Mouse (Mus musculus) MEL (cell line): ENCODE measurements at regions not wholly inside any gene's neighbourhood (a gene's known extent, or its start where the extent isn't known, plus 50 kb on each side); places are given as distances from the start of the nearest gene placed in this dataset.

ENCODE experiments used
- DNase-seq: peaks from one replicate; pipeline ENCODE4 v3.0.0; 2011; ENCODE audit warnings: low read depth, low spot score
- H3K27ac ChIP-seq: 2 replicates; pipeline ENCODE4 v1.5.1; 2012; ENCODE audit warnings: low read depth, mild to moderate bottlenecking, control low read depth, low read length, moderate library complexity; ENCODE audit not compliant: control insufficient read depth
- H3K27me3 ChIP-seq, 2 experiments: fragments of 150-350 bp in 1 of 2; sonication (generic) in 1 of 2; 2 replicates each; pipeline ENCODE4 v1.6.1; 2012; ENCODE audit warnings: low read length in 2 of 2, mild to moderate bottlenecking in 2 of 2, improper control_type of control experiment in 1 of 2, moderate library complexity in 1 of 2; ENCODE audit not compliant: insufficient read depth in 2 of 2, control insufficient read depth in 1 of 2
- H3K36me3 ChIP-seq, 2 experiments: 2 replicates each; pipeline ENCODE4 v1.6.1; 2012 to 2014; ENCODE audit warnings: low read length in 2 of 2, improper control_type of control experiment in 1 of 2, inconsistent platforms in 1 of 2, mild to moderate bottlenecking in 1 of 2; ENCODE audit not compliant: insufficient read depth in 2 of 2, control insufficient read depth in 1 of 2
- H3K4me1 ChIP-seq, 2 experiments: fragments of 150-350 bp in 1 of 2; sonication (generic) in 1 of 2; 2 replicates each; pipeline ENCODE4 v1.6.1; 2012; ENCODE audit warnings: low read length in 2 of 2, improper control_type of control experiment in 1 of 2, mild to moderate bottlenecking in 1 of 2; ENCODE audit not compliant: insufficient read depth in 2 of 2, control insufficient read depth in 1 of 2
- H3K4me3 ChIP-seq, 2 experiments: fragments of 150-350 bp in 1 of 2; sonication (generic) in 1 of 2; 2 replicates each; pipeline ENCODE4 v1.5.1; 2012; ENCODE audit warnings: low read depth in 2 of 2, low read length in 2 of 2, mild to moderate bottlenecking in 2 of 2, moderate library complexity in 2 of 2, control low read depth in 1 of 2, improper control_type of control experiment in 1 of 2; ENCODE audit not compliant: control insufficient read depth in 1 of 2, insufficient read depth in 1 of 2
- H3K79me2 ChIP-seq: 2 replicates; pipeline ENCODE4 v1.6.1; 2012; ENCODE audit warnings: mild to moderate bottlenecking, low read length, moderate library complexity; ENCODE audit not compliant: control insufficient read depth, poor library complexity, insufficient read depth
- H3K9ac ChIP-seq: 2 replicates; pipeline ENCODE4 v1.6.1; 2012; ENCODE audit warnings: low read depth, mild to moderate bottlenecking, control low read depth, low read length, moderate library complexity; ENCODE audit not compliant: control insufficient read depth, poor library complexity, severe bottlenecking
- H3K9me3 ChIP-seq: fragments of 150-350 bp; sonication (generic); replicated peaks from 2 replicates; pipeline ENCODE4 v1.6.1; 2012; ENCODE audit warnings: mild to moderate bottlenecking, low read length, improper control_type of control experiment, moderate library complexity; ENCODE audit not compliant: insufficient read depth
- CHD1 ChIP-seq: IDR thresholded peaks from 2 replicates; pipeline ENCODE4 v1.6.1; 2012; ENCODE audit warnings: low read depth, mild to moderate bottlenecking, inconsistent platforms, low read length, improper control_type of control experiment
- CTCF ChIP-seq, 3 experiments: IDR thresholded peaks in 2 of 3; conservative IDR thresholded peaks in 1 of 3; 2 replicates each; pipeline ENCODE4 v1.5.1; 2011 to 2012; ENCODE audit warnings: low read length in 3 of 3, low read depth in 2 of 3, mild to moderate bottlenecking in 2 of 3, improper control_type of control experiment in 1 of 3, inconsistent platforms in 1 of 3, mixed read lengths in 1 of 3, moderate library complexity in 1 of 3; ENCODE audit not compliant: control insufficient read depth in 1 of 3, insufficient read depth in 1 of 3, poor library complexity in 1 of 3, severe bottlenecking in 1 of 3
- E2F4 ChIP-seq: IDR thresholded peaks from 2 replicates; pipeline ENCODE4 v1.6.1; 2011; ENCODE audit warnings: low read depth, low read length, improper control_type of control experiment, borderline replicate concordance
- ELF1 ChIP-seq: IDR thresholded peaks from 2 replicates; pipeline ENCODE4 v1.6.1; 2014; ENCODE audit warnings: low read depth, mild to moderate bottlenecking, inconsistent platforms, low read length, improper control_type of control experiment, moderate library complexity
- EP300 ChIP-seq, 2 experiments: IDR thresholded peaks; 2 replicates each; pipeline ENCODE4 v1.6.1; 2011; ENCODE audit warnings: improper control_type of control experiment in 2 of 2, low read length in 2 of 2, low read depth in 1 of 2, mild to moderate bottlenecking in 1 of 2
- ETS1 ChIP-seq: IDR thresholded peaks from 2 replicates; pipeline ENCODE4 v1.6.1; 2012; ENCODE audit warnings: low read depth, mild to moderate bottlenecking, inconsistent platforms, low read length, improper control_type of control experiment, moderate library complexity
- GATA1 ChIP-seq: IDR thresholded peaks from 2 replicates; pipeline ENCODE4 v1.6.1; 2011; ENCODE audit warnings: low read depth, low read length, improper control_type of control experiment
- HCFC1 ChIP-seq: IDR thresholded peaks from 2 replicates; pipeline ENCODE4 v1.6.1; 2012; ENCODE audit warnings: low read depth, mild to moderate bottlenecking, inconsistent platforms, low read length, improper control_type of control experiment, moderate library complexity
- JUND ChIP-seq: IDR thresholded peaks from 2 replicates; pipeline ENCODE4 v1.6.1; 2011; ENCODE audit warnings: low read depth, mild to moderate bottlenecking, improper control_type of control experiment, low read length
- KAT2A ChIP-seq: conservative IDR thresholded peaks from 2 replicates; pipeline ENCODE4 v1.6.1; 2012; ENCODE audit warnings: low read depth, low read length, improper control_type of control experiment, inconsistent platforms
- MAZ ChIP-seq: IDR thresholded peaks from 2 replicates; pipeline ENCODE4 v1.6.1; 2012; ENCODE audit warnings: low read depth, mild to moderate bottlenecking, inconsistent platforms, low read length, improper control_type of control experiment
- MXI1 ChIP-seq: IDR thresholded peaks from 2 replicates; pipeline ENCODE4 v1.6.1; 2011; ENCODE audit warnings: mild to moderate bottlenecking, low read depth, low read length, improper control_type of control experiment
- MYB ChIP-seq: IDR thresholded peaks from 2 replicates; pipeline ENCODE4 v1.6.1; 2011; ENCODE audit warnings: mild to moderate bottlenecking, low read depth, low read length, improper control_type of control experiment
- MYC ChIP-seq: IDR thresholded peaks from 2 replicates; pipeline ENCODE4 v1.6.1; 2011; ENCODE audit warnings: low read depth, mild to moderate bottlenecking, low read length, improper control_type of control experiment, moderate library complexity
- NRF1 ChIP-seq: IDR thresholded peaks from 2 replicates; pipeline ENCODE4 v1.6.1; 2014; ENCODE audit warnings: low read depth, mild to moderate bottlenecking, inconsistent platforms, low read length, improper control_type of control experiment, moderate library complexity; ENCODE audit not compliant: poor library complexity, insufficient read depth, severe bottlenecking
- POLR2A ChIP-seq, 2 experiments: IDR thresholded peaks; 2 replicates each; pipeline ENCODE4 v1.6.1; 2011 to 2012; ENCODE audit warnings: low read length in 2 of 2, mild to moderate bottlenecking in 2 of 2, control low read depth in 1 of 2, improper control_type of control experiment in 1 of 2, low read depth in 1 of 2, moderate library complexity in 1 of 2; ENCODE audit not compliant: control insufficient read depth in 1 of 2, insufficient read depth in 1 of 2, poor library complexity in 1 of 2
- POLR2AphosphoS5 ChIP-seq: IDR thresholded peaks from 2 replicates; pipeline ENCODE4 v1.6.1; 2012; ENCODE audit warnings: low read depth, borderline replicate concordance, mild to moderate bottlenecking, inconsistent platforms, low read length, moderate library complexity, mixed read lengths
- SIN3A ChIP-seq: IDR thresholded peaks from 2 replicates; pipeline ENCODE4 v1.6.1; 2012; ENCODE audit warnings: low read length, improper control_type of control experiment, inconsistent platforms
- SMC3 ChIP-seq: IDR thresholded peaks from 2 replicates; pipeline ENCODE4 v1.6.1; 2011; ENCODE audit warnings: low read depth, low read length, improper control_type of control experiment
- TAL1 ChIP-seq: IDR thresholded peaks from 2 replicates; pipeline ENCODE4 v1.6.1; 2012; ENCODE audit warnings: mild to moderate bottlenecking, inconsistent platforms, low read length, moderate library complexity, mixed read lengths
- TBP ChIP-seq: IDR thresholded peaks from 2 replicates; pipeline ENCODE4 v1.8.0; 2011; ENCODE audit warnings: low read depth, low read length, improper control_type of control experiment
- USF2 ChIP-seq, 2 experiments: IDR thresholded peaks; 2 replicates each; pipeline ENCODE4 v1.6.1; 2011 to 2012; ENCODE audit warnings: improper control_type of control experiment in 2 of 2, low read length in 2 of 2, borderline replicate concordance in 1 of 2, inconsistent platforms in 1 of 2, low read depth in 1 of 2, mild to moderate bottlenecking in 1 of 2; ENCODE audit not compliant: insufficient read depth in 1 of 2
- ZKSCAN1 ChIP-seq: IDR thresholded peaks from 2 replicates; pipeline ENCODE4 v1.6.1; 2012; ENCODE audit warnings: low read depth, mild to moderate bottlenecking, inconsistent platforms, low read length, improper control_type of control experiment, moderate library complexity
- ZMIZ1 ChIP-seq: IDR thresholded peaks from 2 replicates; pipeline ENCODE4 v1.6.1; 2012; ENCODE audit warnings: low read depth, mild to moderate bottlenecking, inconsistent platforms, low read length, improper control_type of control experiment, moderate library complexity
- ZNF384 ChIP-seq: IDR thresholded peaks from 2 replicates; pipeline ENCODE4 v1.6.1; 2012; ENCODE audit warnings: low read depth, mild to moderate bottlenecking, inconsistent platforms, low read length, improper control_type of control experiment

DNA sequence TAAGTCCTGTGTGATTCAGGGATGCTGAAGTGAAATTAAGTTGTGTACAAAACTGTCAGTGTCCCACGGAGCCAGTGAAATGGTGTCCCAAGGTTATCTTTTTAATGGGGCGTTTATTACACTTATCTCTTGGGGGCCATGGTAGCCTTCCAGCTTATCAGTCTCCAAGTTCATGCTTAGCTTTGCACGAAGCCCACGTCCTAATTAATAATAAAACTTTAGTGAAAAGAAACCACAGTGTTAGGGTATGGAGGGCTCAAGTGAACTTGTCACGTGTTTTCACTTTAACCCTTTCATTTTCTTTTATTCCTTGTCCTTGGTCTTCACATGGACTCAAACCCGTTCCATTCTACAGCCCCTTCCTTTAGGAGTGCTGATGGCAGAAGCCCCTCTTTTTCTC is 105.9 kb downstream of the Fam76b start (continued):
- 0 out of 2 replicates have a peak, but pooled peaks have one; percentile 50 for TF ChIP-seq MXI1
- TF ChIP-seq MYC = 0 out of 2 replicates have a peak, but pooled peaks have one; percentile 19
- TF ChIP-seq KAT2A = no peak
- no peak for TF ChIP-seq TAL1
- no peak for TF ChIP-seq ZMIZ1
- no peak for TF ChIP-seq MYB
- 0 out of 2 replicates have a peak, but pooled peaks have one; percentile 6 for TF ChIP-seq SMC3
- TF ChIP-seq ETS1 = peak; percentile 63; the same call in 1 of the 2 replicates
- TF ChIP-seq ZNF384 = no peak
- no peak for TF ChIP-seq JUND
- TF ChIP-seq NRF1 = no peak
- no peak for TF ChIP-seq CHD1
- peak; percentile 94 for TF ChIP-seq GATA1

DNA sequence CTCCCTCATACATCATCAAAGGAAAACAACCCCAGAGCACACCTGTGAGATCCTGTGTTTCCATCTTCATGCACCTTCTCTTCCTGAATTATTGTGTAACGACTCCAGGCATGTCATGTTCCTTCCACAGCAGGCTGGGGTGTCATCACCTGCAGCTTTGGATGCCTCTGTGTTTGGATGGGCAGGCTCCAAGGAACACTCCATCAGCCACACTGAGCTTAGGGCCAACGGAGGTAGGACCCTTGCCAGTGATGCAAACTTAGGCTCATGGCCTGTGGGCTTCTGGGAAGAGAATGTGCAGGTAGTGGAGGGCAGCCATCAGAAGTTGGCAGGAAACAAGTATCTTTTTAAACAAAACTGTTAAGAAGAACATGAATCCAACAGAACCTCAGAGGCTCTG is 109.8 kb downstream of the Fam76b start:
- Histone ChIP-seq H3K9ac (no peak overlapping the region), H3K27ac (no peak overlapping the region), H3K36me3 (peaks cover 0 to 10% of the 10 kb centered on the region in 2 experiments; a peak in 2 of 4 replicates), H3K4me3 (no peak overlapping the region), H3K79me2 (no peaks in the 10 kb centered on the region), H3K4me1 (peaks cover 3 to 4% of the 10 kb centered on the region in 2 experiments; a peak in 2 of 4 replicates), H3K9me3 (no peaks in the 10 kb centered on the region), H3K27me3 (peaks cover 0 to 1% of the 10 kb centered on the region in 2 experiments; a peak in 1 of 4 replicates)
- DNase-seq = no peak
- TF ChIP-seq E2F4 = no peak
- no peak for TF ChIP-seq SIN3A
- TF ChIP-seq POLR2AphosphoS5 = no peak
- no peak for TF ChIP-seq TBP
- no peak for TF ChIP-seq USF2 (IDR thresholded peaks at IDR 0.05; ENCODE audit: borderline replicate concordance in 1 of 2, insufficient read depth in 1 of 2, low read depth in 1 of 2, low read length in 2 of 2)
- no peak for TF ChIP-seq HCFC1
- TF ChIP-seq ZKSCAN1 = no peak
- TF ChIP-seq ZMIZ1 = no peak
- no peak for TF ChIP-seq CHD1
- no peak for TF ChIP-seq TAL1
- TF ChIP-seq MAZ = no peak
- no peak for TF ChIP-seq POLR2A (IDR thresholded peaks at IDR 0.05; ENCODE audit: control insufficient read depth in 1 of 2, insufficient read depth in 1 of 2, low read depth in 1 of 2, low read length in 2 of 2, poor library complexity in 1 of 2)
- TF ChIP-seq CTCF (IDR thresholded peaks at IDR 0.05 in 2 of 3, conservative IDR thresholded peaks at IDR 0.05 in 1 of 3; ENCODE audit: control insufficient read depth in 1 of 3, insufficient read depth in 1 of 3, low read depth in 2 of 3, low read length in 3 of 3, poor library complexity in 1 of 3, severe bottlenecking in 1 of 3) = no peak
- TF ChIP-seq ELF1 = no peak
- TF ChIP-seq EP300 (IDR thresholded peaks at IDR 0.05; ENCODE audit: low read depth in 1 of 2, low read length in 2 of 2) = no peak
- TF ChIP-seq NRF1 = no peak
